Mouse (Mus musculus) stomach, embryonic 14.5 days (tissue): ENCODE measurements around the gene Cxcl5. TPM values are rescaled to one million over a fixed set of nuclear protein-coding genes. Genes with fewer than 3 reads are reported as not detected.
"Not testable (repeated sequence)": the region's sequence is repeated elsewhere in the genome, so short reads cannot be mapped to it uniquely, and the experiment has no call there.

Source experiments
- ATAC-seq: fragments of 200-750 bp; cut with Nextera tagmentation; 2 replicates; pipeline ENCODE4 v1.8.0; 2017; ENCODE audit warnings: low read depth, moderate TSS enrichment; ENCODE audit not compliant: insufficient number of reproducible peaks, insufficient read depth, low FRiP score
- H3K27ac ChIP-seq: fragments of 300-500 bp; sonication (generic); 2 replicates; pipeline ENCODE4 v1.5.1; 2014; ENCODE audit warnings: mild to moderate bottlenecking, low read length, moderate library complexity, mixed read lengths
- H3K27me3 ChIP-seq: fragments of 300-500 bp; sonication (generic); 2 replicates; pipeline ENCODE4 v1.6.1; 2014; ENCODE audit warnings: low read length, control low read depth, mixed read lengths; ENCODE audit not compliant: control insufficient read depth, insufficient read depth
- H3K36me3 ChIP-seq: fragments of 300-500 bp; sonication (generic); 2 replicates; pipeline ENCODE4 v1.6.1; 2014; ENCODE audit warnings: mild to moderate bottlenecking, control low read depth, low read length, moderate library complexity, mixed read lengths; ENCODE audit not compliant: control insufficient read depth, insufficient read depth
- H3K4me1 ChIP-seq: fragments of 300-500 bp; sonication (generic); 2 replicates; pipeline ENCODE4 v1.6.1; 2014; ENCODE audit warnings: low read length, control low read depth, mixed read lengths; ENCODE audit not compliant: control insufficient read depth, insufficient read depth
- H3K4me2 ChIP-seq: fragments of 300-500 bp; sonication (generic); replicated peaks from 2 replicates; pipeline ENCODE4 v1.6.1; 2014; ENCODE audit warnings: low read depth, low read length, control low read depth
- H3K4me3 ChIP-seq: fragments of 300-500 bp; sonication (generic); 2 replicates; pipeline ENCODE4 v1.5.1; 2014; ENCODE audit warnings: low read depth, low read length, control low read depth
- H3K9ac ChIP-seq: fragments of 300-500 bp; sonication (generic); replicated peaks from 2 replicates; pipeline ENCODE4 v1.6.1; 2014; ENCODE audit warnings: low read depth, mild to moderate bottlenecking, control low read depth, low read length, moderate library complexity, mixed read lengths
- H3K9me3 ChIP-seq: fragments of 300-500 bp; sonication (generic); 2 replicates; pipeline ENCODE4 v1.6.1; 2016; ENCODE audit warnings: low read depth, low read length, control low read depth; ENCODE audit not compliant: control insufficient read depth
- WGBS: fragments of 180-500 bp; shearing (Covaris S2); extraction: QIAGEN DNeasy Blood & Tissue Kit; methylation state at CpG from one replicate; pipeline ENCODE4 v1.1.7; 2014; 5-methylcytosine and 5-hydroxymethylcytosine counted together
- microRNA-seq: library from miRNA; unstranded; fragments of <30 nt; microRNA quantifications from one replicate; pipeline ENCODE4, GENCODE M21; 2016
- polyA plus RNA-seq: library from polyadenylated mRNA; unstranded; fragments of >200 nt; fragmentation: Nextera tagmentation; extraction: Ambion mirVana; gene quantifications from 2 replicates; pipeline ENCODE4 v1.2.1, GENCODE M21; 2014

The Cxcl5 gene
- polyA plus RNA-seq, 1 experiment from 2014 or later: 0.20 TPM

GRCm38 (mm10) chr5:90790074-90790502, 30.9 kb downstream of the Cxcl5 start:
- Histone ChIP-seq H3K27ac (no peak overlapping the region), H3K9ac (no peak overlapping the region), H3K36me3 (no peaks in the 10 kb centered on the region), H3K4me3 (no peak overlapping the region), H3K4me2 (no peak overlapping the region), H3K9me3 (no peaks in the 10 kb centered on the region), H3K27me3 (no peaks in the 10 kb centered on the region), H3K4me1 (no peaks in the 10 kb centered on the region)
- ATAC-seq: no peak
- WGBS: 42% methylated on average over 8 of the region's 8 CpGs

GRCm38 (mm10) chr5:90794195-90794625, 35.0 kb downstream of the Cxcl5 start, which contains the start of gene Cxcl15:
Gene Cxcl15 (plus strand): TSS chr5:90794534.
- H3K4me1 ChIP-seq: no peaks in the 10 kb centered on the region
- ATAC-seq: peak; percentile 87; the same call in 1 of the 2 replicates
- WGBS: 42% methylated on average over 5 of the region's 5 CpGs
- no peaks in the 10 kb centered on the region for H3K27me3 ChIP-seq
- H3K9me3 ChIP-seq: no peaks in the 10 kb centered on the region
- no peaks in the 10 kb centered on the region for H3K36me3 ChIP-seq
- H3K27ac ChIP-seq: no peak within 1 kb of the TSS; the same call in 1 of the 2 replicates
- H3K4me3 ChIP-seq: no peak within 1 kb of the TSS
- peak within 1 kb of the TSS; percentile 3; the same call in 1 of the 2 replicates for H3K4me2 ChIP-seq
- H3K9ac ChIP-seq: no peak within 1 kb of the TSS

DNA sequence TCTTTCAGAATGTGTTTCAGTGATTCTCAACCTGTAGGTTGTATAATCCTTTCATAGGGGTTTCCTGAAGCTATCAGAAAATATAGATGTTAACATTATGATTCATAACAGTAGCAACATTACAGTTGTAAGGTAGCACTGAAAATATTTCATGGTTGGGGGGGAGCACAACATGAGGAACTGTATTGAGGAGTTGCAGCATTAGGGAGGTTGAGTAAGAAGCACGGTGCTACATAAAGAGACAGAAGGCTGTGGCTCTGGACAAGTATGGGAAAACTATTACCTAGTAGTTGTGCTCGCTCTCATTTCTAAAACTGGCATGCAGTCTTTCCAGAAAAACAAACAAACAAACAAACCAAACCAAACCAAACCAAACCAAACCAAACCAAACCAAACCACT, 36.2 kb downstream of the Cxcl5 start:
- not testable (repeated sequence) for ATAC-seq
- WGBS: 96% methylated on average over 2 of the region's 2 CpGs

GRCm38 (mm10) chr5:90804574-90804973, 45.4 kb downstream of the Cxcl5 start:
- Histone ChIP-seq H3K4me2 (no peak overlapping the region), H3K4me1 (no peaks in the 10 kb centered on the region), H3K36me3 (no peaks in the 10 kb centered on the region), H3K27ac (no peak overlapping the region), H3K4me3 (no peak overlapping the region), H3K9ac (no peak overlapping the region), H3K27me3 (no peaks in the 10 kb centered on the region), H3K9me3 (no peaks in the 10 kb centered on the region)
- no peak for ATAC-seq

More for the DNA sequence above, 36.2 kb downstream of the Cxcl5 start:
- not testable (repeated sequence) for H3K9ac ChIP-seq, H3K27me3 ChIP-seq, H3K9me3 ChIP-seq, H3K4me3 ChIP-seq, H3K4me1 ChIP-seq, H3K27ac ChIP-seq, H3K4me2 ChIP-seq, H3K36me3 ChIP-seq

GRCm38 (mm10) chr5:90806050-90806449, 46.9 kb downstream of the Cxcl5 start:
- no peak overlapping the region for H3K27ac ChIP-seq
- no peak overlapping the region for H3K9ac ChIP-seq
- ATAC-seq: no peak
- H3K36me3 ChIP-seq: no peaks in the 10 kb centered on the region
- H3K9me3 ChIP-seq: no peaks in the 10 kb centered on the region
- no peaks in the 10 kb centered on the region for H3K4me1 ChIP-seq
- H3K27me3 ChIP-seq: no peaks in the 10 kb centered on the region
- no peak overlapping the region for H3K4me2 ChIP-seq
- no peak overlapping the region for H3K4me3 ChIP-seq

DNA sequence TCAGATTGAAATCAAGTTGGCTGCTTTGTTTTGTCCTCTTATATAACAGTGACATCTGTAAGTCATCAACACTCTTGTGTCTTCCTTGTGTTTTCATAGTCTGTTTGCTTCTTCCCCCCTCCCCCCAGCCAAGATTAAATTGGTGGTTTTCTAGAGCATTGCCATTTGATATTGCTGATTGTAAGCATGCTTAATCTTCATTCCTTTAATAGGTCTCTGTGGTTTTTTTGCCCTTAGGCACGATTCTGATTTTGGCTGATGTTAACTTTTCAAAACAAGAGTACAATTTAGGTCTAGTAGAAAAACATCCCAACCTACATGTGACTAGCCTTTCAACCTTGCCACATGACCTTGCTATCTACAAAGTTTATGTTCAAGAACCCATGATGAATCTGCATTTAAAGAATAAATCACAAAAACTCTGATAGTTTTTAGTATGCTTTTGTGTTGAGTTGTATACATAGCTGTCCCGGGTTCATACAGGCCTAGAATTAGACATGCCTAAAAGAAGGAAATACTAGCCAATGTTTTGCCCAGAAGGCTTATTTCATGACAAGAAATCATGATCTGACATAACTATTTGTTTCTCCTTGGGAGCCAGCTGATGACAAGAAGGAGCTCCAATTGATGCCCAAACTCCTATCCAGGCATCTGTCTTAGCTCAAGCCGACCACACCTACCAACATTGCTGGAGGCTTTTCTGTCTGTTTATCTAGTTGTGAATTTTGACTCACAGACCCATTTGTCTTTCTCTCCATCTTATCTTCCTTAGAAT, 48.2 kb downstream of the Cxcl5 start:
- 56% methylated on average over 3 of the region's 3 CpGs for WGBS
- H3K9me3 ChIP-seq: no peaks in the 10 kb centered on the region
- no peaks in the 10 kb centered on the region for H3K27me3 ChIP-seq

More for the DNA sequence above, 48.2 kb downstream of the Cxcl5 start:
- no peak overlapping the region for H3K27ac ChIP-seq
- H3K4me3 ChIP-seq: no peak overlapping the region
- H3K4me2 ChIP-seq: no peak overlapping the region
- H3K36me3 ChIP-seq: no peaks in the 10 kb centered on the region
- no peak overlapping the region for H3K9ac ChIP-seq
- no peak for ATAC-seq
- no peaks in the 10 kb centered on the region for H3K4me1 ChIP-seq

Small RNA genes within 50 kb of the gene (microRNA-seq; reads per million reads assigned to microRNA genes)
- not detected for gene Gm24322

Other genes with a start within 250 kb of the Cxcl5 start
- 4.7 and 6.2 TPM in 2 replicates for gene Afm, start 240.4 kb upstream of the Cxcl5 start, polyA plus RNA-seq
- gene 5830473C10Rik, start 198.3 kb upstream of the Cxcl5 start, polyA plus RNA-seq: 0.19 and 0.42 TPM in 2 replicates
- 5.5 and 5.8 TPM in 2 replicates for gene Rassf6, start 118.7 kb upstream of the Cxcl5 start, polyA plus RNA-seq
- gene Ppbp, start 9.2 kb downstream of the Cxcl5 start, polyA plus RNA-seq: 2.5 and 3.1 TPM in 2 replicates
- 60.2 and 63.8 TPM in 2 replicates for gene Pf4, start 13.1 kb downstream of the Cxcl5 start, polyA plus RNA-seq
- gene Cxcl3, start 26.7 kb downstream of the Cxcl5 start, polyA plus RNA-seq: not detected in 2 replicates
- 3.6 and 5.0 TPM in 2 replicates for gene Cxcl15, start 35.2 kb downstream of the Cxcl5 start, polyA plus RNA-seq
- gene Cxcl1, start 131.9 kb downstream of the Cxcl5 start, polyA plus RNA-seq: 0.83 and 1.2 TPM in 2 replicates
- not detected in 2 replicates for gene Cxcl2, start 144.5 kb downstream of the Cxcl5 start, polyA plus RNA-seq
- gene Mthfd2l, start 171.8 kb downstream of the Cxcl5 start, polyA plus RNA-seq: 56.4 and 58.9 TPM in 2 replicates